Mouse (Mus musculus): ENCODE data around the gene Phf19.

Phf19 gene

GRCm38 (mm10) chr2:34940246-34940645 lies 26.4 kb upstream of the Phf19 start:
- in situ Hi-C loops (cut with MboI; ENCODE audit: low sequenced_read_pairs) = no loop called here

DNA sequence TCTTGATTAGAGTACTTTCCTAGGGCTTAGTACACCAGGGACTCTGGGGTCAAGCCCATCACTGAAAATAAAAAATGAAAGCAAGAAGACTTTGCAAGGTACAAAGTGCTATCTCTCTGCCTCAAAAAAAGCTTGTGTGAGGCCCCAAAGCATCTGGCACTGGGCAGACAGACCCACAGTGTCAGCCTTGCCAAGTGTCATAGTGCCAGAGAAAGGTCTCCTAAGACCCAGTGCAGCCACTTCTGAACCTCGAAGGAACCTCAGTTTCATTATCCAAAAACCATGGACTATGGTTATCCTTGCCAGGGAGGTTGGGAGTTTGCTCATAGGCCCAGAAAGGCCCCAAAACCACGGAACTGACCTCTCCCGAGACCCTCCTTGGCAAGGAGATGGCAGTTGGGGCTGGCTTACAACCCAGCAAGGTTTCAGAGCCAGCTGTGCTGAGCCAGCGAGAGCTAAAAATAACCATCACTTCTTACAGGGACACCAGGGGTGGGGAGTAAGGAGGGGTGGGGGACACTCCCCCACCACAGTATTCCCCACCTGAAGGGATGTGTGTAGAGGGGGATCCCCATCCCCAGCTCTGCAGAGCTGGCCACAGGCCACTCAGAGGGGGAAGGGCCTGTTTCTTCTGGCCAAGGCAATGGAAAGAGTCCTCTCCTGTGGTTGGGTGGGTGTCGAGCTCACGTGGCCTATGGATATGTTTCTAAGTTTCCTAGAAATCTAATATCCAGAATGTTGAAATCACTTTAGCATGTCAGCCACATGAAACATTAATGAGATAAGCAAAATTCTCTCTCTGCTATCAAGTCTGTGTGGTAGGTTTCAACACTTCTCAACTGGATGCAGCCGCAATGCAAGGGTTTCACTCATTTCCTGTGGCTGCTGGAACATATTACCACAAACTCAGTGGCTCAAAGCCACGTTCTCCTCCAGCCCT lies 24.7 kb upstream of the Phf19 start:
- in situ Hi-C loops (cut with MboI; ENCODE audit: low sequenced_read_pairs) = no loop called here

DNA sequence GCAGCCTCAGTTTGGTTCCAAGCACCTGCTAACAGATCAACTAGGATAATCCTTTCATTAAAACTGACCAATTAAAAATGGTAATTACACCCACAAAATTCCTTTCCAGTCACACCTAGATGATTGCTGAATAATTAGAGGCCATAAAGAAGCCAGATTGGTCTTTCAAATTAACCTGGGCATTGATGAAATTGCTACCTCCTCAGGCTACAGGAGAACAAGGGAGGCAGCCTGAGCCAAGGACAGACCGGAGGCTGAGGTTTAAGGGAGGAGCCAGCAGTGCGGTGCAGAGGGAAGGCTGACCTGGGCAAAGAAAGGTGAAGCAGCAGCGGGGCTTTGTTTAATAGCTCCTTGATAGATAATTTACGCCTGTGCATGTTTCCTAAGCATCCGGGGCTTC lies 23.6 kb upstream of the Phf19 start:
- in situ Hi-C loops (cut with MboI; ENCODE audit: low sequenced_read_pairs) = no loop called here

GRCm38 (mm10) chr2:34927320-34927719 lies 13.5 kb upstream of the Phf19 start:
- in situ Hi-C loops (cut with MboI; ENCODE audit: low sequenced_read_pairs) = no loop called here

DNA sequence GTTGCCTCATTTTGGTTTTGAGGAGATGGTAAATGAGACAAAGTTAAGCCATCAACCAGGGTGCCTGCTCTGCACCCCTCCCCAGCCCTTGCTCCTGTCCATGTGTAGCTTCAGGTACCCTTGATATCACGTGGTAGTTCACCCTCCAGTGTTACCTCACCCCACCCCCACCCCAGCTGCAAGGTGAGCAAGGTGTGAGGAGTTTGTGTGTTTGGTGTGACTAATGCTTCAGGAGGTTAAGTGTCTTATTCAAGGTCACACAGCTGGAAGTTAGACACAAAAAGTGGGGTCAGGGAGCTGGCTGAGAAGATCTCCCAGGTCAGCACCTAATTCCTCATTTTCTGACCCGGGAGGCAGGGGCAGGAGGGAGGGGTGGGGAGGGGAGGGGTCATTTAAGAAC lies 8.9 kb upstream of the Phf19 start:
- in situ Hi-C loops (cut with MboI; ENCODE audit: low sequenced_read_pairs) = no loop called here

GRCm38 (mm10) chr2:34920144-34920543 lies 6.3 kb upstream of the Phf19 start:
- in situ Hi-C loops (cut with MboI; ENCODE audit: low sequenced_read_pairs) = no loop called here

GRCm38 (mm10) chr2:34915103-34915502 lies 1.3 kb upstream of the Phf19 start:
- in situ Hi-C loops (cut with MboI; ENCODE audit: low sequenced_read_pairs) = no loop called here

DNA sequence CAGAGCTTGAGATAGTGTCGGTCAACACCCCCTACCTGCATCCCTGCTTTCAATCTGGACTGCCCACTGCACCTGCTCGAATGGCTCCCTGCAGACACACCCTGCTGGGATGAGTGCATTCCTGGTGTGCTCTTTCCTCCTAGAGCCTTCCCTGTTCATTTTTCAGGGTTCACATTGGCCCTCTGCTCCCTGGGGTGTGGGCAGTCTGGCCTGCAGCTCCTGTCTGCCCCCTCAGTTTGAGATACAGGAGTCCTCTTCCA lies 927 bp upstream of the Phf19 start:
- in situ Hi-C loops (cut with MboI; ENCODE audit: low sequenced_read_pairs) = no loop called here

- in situ Hi-C loops (cut with MboI; ENCODE audit: low sequenced_read_pairs) = no loop called here
Observed at GRCm38 (mm10) chr2:34914069-34914822, 420 bp upstream of the Phf19 start.

DNA sequence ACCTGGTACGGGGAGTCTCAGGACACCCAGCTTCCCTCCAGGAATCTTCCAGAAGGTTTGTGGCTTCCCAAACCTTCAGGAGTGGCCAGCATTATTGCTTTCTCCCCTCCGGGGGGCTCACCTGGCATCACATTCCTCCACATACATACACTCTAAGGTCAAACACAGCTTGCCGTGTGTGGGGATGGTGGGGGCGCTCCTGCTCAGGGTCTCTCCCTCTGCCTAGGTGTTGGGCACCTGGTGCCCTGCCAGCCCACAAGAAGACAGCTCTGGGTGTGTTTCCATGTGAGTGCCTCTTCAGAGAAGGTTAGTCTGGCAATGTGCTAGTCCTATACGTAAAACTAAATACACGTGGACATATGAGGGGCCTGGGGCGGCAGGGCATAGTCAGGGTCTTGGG lies 1.2 kb downstream of the Phf19 start:
- in situ Hi-C loops (cut with MboI; ENCODE audit: low sequenced_read_pairs) = no loop called here

DNA sequence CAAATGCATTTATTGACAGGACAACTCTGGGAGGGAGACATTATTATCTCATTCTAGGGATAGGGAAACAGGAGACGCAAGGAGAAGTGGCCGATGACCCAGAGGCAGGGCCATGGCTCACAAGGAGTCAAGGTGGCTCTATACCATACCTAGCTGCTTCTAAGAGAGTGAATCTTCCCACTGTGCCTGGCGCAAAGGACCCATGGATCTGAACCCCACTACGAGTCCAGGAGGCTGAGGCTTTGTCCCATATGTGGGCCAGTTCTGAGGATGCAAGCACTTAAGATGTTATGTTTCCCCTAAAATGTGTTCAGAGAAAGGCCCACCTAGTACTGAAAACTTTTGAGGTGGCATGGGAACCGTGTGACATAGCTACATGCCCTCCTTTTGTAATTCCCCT lies 2.0 kb downstream of the Phf19 start:
- in situ Hi-C loops (cut with MboI; ENCODE audit: low sequenced_read_pairs) = no loop called here

GRCm38 (mm10) chr2:34909719-34910118 lies 4.1 kb downstream of the Phf19 start:
- in situ Hi-C loops (cut with MboI; ENCODE audit: low sequenced_read_pairs) = no loop called here

GRCm38 (mm10) chr2:34906861-34907604 lies 6.8 kb downstream of the Phf19 start:
- in situ Hi-C loops (cut with MboI; ENCODE audit: low sequenced_read_pairs) = no loop called here

DNA sequence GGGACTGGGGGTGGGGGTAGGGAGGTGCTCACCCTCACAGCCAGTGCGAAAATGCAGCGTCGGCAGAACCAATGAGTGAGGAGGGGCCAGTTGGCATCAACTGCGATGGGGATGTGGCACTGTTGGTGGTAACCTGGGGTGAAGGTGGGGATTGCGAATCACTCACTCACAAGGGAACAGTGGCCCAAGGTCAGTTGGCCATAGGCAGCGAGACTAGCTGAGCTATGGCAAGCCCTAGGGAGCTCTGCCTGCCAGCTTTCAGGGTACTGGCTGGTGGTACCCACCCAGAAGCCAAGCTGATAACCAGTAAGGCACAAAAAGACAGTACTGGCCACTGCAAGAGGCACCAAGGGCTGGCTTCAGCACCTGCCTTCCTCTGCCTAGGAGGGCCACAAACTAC lies 7.4 kb downstream of the Phf19 start:
- in situ Hi-C loops (cut with MboI; ENCODE audit: low sequenced_read_pairs) = no loop called here

DNA sequence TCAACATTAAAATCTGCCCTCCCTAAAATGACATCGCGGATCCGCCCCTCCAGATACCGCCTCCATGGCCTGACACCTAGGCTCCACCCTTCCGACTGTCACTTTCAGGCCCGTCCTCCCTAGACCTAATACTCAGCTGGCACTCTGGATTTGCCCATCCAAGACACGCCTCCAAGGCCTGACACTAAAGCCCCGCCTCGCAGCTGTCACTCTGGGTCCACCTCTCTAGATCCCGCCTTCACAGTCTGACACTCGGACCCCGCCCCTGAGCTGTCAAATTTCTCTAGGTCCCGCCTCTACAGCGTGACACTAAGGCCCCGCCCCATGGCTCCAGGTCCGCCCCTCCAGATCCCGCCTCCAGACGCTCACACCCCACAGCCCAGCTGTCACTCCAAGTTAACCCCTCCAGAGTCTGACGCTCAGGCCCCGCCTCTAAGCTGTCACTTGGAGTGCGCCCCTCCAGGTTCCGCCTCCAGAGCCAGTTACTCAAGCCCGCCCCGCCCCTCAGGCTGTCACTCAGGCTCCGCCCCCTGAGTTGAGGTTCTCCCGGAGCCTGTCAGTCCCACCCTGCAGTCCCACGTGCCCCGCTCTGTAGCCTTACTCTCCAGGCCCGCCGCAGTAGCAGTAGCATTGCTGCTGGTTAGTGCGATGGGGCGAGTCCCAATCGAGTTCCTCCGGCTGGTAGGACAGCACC lies 8.8 kb downstream of the Phf19 start:
- in situ Hi-C loops (cut with MboI; ENCODE audit: low sequenced_read_pairs) = no loop called here

DNA sequence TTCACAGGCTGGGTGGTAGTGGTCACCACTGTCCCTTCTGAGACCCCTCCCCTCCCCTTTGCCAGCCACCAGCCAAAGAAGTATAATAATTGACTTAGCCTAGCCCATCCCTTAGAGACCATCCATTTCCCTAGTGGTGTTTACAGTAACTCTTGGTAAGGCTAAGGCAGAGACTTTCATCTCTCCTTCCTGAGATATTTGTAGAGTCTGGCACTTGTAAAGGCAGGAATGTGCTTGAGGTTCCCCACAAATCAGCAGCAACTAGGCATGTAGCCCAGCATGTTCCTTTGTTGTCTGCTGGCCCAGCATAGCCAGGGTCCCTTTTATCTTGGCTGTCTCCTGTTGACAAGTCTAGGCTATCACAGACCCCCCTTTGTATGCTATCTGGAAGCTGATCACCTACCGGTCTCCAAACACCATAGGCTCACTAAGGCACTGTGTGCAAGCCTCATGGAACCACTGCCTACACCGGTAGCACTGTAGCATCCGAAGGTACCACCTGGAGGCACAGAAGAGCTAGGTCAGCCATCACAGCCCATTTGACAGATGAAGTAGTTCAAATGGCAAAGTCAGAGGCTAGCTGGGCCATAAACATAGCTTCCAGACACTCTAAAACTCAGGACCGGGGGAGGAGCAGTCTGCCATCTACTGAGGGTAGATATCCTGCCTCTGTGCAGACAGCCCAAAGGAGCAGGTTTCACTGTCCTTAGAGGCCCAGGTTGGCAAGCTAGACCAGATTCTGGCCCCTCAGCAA lies 10.0 kb downstream of the Phf19 start:
- in situ Hi-C loops (cut with MboI; ENCODE audit: low sequenced_read_pairs) = no loop called here

- in situ Hi-C loops (cut with MboI; ENCODE audit: low sequenced_read_pairs) = no loop called here
Observed at GRCm38 (mm10) chr2:34903191-34903590, 10.6 kb downstream of the Phf19 start.

DNA sequence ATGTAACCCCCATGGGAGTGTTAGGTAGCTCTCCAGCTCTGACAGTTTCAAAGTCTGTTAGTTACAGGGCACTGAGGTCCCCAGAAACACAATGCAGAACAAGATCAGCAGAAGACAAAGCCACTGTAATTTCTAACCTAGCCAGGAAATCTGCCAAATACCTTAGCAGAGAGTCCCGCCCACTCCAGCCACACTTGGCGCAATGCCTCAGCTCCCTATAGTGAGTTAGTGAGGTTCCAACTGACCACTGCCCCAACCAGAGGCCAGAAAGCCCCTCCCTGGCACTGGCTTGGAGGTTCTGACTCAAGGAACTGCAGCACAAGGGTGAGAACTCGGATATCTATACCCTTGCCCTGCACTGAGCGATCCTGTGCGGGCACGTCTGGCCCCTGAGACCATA lies 11.1 kb downstream of the Phf19 start:
- in situ Hi-C loops (cut with MboI; ENCODE audit: low sequenced_read_pairs) = no loop called here

- in situ Hi-C loops (cut with MboI; ENCODE audit: low sequenced_read_pairs) = no loop called here
Observed at GRCm38 (mm10) chr2:34901726-34902125, 12.1 kb downstream of the Phf19 start.

GRCm38 (mm10) chr2:34900412-34900811 lies 13.4 kb downstream of the Phf19 start:
- in situ Hi-C loops (cut with MboI; ENCODE audit: low sequenced_read_pairs) = no loop called here
